Mouse (Mus musculus) heart, adult 11 months (tissue): Measurements from ENCODE around the gene Tcf7l1.

Source experiments
- DNase-seq: peaks from one replicate; pipeline ENCODE4 v3.0.0; 2022

Tcf7l1 gene

DNA sequence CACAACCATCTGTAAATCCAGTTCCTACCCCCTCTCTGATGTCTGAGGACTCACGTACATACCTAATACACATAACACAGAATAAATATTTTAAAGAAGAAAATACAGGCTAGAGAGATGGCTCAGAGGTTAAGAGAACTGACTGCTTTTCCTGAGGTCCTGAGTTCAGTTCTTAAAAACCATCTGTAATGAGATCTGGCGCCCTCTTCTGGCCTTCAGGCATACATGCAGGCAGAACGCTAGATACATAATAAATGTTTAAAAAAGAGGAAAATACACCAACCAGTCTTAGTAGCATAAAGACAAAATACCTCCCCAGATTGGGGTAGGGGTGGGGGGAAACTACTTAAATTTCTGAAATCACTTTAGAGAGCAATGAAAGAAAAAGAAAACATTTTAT is 131.0 kb downstream of the Tcf7l1 start:
- no peak for DNase-seq

DNA sequence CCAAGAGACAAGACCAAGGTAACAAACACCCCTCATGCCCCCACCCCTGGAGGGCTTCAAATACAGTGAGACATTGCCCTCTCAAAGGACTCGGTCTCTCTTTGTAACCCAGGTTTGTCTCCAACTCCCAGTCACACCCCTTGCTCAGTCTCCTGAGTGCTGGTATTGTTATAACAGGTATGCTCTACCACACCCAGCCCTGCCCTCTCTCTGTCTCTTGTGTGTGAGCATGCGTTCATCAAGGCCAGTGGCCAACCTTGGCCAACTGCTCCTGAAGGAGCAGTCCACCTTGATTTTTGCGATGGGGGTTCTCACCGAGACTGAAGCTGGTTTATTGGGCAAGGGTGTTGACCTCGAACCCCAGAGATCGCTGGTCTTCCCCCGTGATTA is 133.0 kb downstream of the Tcf7l1 start:
- DNase-seq = no peak

DNA sequence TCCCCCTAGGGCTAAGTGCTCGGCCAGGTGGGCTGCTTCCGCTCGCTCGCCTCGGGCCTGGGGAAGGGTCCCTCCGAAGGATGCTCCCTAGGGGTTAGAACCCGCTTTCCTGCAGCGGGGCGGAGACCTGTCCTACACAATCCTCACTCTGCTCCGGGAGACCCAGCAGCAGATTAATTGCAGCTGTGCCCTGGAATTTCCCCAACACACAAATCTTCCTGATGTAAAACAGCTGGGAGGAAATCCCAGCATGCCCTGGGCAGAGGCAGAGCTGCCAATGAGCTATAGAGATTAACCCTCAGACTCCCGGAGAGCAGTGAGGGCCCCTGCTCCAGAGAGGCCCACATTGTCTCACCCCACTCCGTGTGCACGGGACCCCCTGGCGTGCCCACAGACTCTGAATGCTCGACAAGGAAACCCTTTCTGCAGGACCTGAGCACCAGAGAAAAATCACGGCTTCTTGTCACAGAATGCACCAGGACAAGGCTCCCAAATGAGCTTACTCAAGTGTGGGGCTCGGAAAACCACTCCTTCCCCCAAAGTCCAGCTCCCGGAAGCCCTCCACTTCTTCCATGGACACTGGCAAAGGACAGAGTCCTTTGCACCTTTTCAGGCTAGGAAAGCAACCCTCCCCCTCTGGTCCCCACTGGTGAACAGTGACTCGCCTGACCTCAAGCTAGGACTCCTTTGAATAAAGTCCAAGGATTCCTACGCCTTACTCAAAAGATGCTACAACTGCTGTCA is 133.6 kb downstream of the Tcf7l1 start:
- peak; percentile 99 for DNase-seq

DNA sequence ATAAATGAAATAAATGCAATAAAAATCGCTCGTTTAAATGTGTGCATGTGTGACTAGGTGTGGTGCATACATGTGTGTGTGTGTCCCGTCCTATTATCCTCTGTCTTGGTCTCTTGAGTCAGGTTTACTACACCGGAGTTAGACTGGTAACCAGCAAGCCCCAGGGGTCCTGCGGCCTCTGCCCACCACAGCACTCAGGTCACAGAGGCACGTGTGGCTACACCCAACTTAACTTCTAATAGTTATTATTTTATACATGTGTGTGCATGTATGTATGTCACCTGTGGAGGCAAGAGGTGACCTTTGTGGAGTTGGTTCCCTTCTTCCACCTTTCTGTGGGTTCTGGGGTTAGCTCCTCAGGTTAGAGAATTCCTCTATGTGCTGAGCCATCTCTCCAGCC is 134.7 kb downstream of the Tcf7l1 start:
- DNase-seq = peak; percentile 91

DNA sequence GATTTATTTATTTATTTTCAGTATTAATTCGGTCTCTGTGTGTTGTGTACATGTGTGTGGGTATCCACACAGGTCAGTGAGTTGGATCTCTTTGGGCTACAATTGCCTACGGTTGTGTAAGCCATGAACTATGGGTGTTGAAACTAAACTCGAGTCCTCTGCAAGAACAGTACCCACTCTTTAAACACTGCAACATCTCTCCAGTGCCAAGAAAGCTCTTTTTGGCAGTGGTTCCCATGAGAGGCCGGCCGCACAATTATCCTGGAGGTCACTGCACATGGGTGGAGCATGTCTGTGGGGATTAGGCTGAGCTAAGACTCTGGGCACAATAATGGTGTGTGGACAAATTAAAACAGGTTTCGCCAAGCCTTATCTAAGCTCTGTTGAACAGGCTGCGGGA is 135.6 kb downstream of the Tcf7l1 start:
- peak; percentile 98 for DNase-seq

DNA sequence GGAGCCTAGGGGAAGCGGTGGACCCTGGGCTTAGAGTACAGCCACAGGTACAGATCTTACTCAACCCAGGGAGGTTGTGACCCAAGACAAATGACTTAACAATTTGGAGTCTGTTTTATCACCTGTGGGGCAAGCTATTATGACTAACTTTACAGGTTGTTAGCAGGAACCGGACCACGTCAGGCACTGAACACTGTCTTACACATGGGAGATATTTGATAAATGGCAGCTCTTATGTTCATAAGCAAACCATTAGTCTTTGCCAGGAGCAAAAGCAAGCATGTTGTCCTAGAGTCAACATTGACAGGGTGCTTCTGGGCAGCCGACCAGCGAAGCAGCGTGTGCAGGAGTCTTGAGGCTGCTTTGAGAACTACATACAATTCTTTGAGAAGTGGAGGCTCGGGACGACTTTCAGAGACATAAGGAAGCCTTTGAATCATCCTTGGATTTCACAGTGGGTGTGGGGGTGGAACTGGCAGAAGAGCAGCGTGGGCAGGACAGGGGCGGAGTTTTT is 138.7 kb downstream of the Tcf7l1 start:
- no peak for DNase-seq

DNA sequence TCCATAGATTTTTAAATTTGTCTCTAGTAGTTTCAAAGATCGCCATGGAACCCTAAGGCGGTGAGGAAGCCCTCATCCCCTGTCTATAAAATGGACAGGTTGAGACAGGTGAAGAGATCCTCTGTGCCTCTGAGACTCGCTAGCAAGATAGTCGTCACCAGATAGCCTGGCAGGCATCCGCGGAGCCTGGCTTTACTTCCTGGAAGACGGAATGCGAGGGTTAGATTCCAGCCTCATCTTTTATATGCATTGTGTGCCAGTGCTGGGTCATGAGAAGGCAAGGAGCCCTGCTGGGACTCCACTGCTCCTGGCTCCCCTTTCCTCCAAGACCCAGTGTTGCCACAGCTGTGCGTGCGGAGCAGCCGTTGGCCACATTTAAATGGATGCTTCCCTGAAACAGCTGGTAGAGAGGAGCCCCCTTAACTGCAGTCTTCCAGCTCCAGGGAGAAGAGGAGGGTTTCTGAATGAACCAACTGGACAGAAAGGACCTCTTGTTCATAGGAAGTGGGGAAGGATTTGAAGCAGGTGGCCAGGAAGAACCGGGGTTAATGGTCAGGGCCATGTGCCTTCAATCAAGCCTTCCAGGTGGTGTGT is 141.0 kb downstream of the Tcf7l1 start:
- no peak for DNase-seq

DNA sequence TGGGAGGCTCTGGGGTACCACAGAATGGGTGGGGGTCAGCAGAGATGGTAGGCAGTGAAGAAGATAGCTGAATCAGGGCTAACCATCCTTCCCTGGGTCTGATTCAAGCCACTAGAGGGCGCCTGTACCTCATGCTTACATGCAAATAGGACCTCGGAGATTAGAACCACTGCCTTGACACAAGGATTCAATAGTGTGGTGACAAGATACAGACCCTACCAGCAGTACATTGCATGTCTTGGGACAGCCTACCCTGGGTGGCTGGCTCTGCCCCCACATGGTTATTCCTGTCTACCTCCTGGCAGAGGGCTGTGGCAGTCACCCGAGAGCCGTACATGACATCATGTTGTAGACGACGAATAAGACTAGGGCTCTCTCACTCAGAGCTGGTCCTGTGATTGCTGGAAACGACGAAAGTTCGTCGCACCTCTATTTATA is 141.7 kb downstream of the Tcf7l1 start:
- DNase-seq = peak; percentile 97

DNA sequence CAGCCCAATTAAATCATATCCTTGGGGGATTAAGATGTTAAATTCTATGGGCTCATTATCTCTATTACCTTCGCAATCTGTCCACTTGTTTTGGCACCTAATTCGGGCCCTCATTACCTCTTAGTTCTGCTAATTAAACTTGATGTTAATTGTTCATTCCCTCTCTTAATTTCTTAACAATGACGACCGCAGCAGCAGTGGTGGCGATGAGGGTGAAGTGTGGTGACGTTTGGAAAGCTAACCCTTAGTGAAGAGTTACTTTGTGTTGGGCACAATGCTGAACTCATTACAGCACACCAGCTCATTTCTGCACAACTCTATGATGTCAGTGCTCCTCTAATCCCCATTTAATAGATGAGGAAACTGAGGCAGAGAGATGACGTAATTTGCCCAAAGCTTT is 143.7 kb downstream of the Tcf7l1 start:
- DNase-seq = no peak

DNA sequence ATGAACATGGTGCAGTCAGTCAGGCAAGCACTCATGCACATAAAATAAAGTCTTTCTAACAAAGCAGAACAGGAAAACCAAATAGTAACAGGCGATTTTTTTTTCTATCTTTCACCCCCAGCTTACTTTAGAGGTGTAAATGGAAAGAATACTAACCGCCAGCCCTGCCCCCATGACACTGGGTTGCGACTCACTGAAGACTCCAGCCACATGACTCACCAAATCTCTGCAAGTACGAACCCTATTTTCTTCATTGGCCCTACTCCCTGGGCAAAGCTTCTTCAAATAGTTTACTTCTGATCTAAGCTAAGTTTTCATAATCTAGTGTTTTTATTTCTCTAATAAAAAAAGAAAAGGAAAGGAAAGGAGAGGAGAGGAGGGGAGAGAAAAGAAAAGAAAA is 144.5 kb downstream of the Tcf7l1 start:
- no peak for DNase-seq

DNA sequence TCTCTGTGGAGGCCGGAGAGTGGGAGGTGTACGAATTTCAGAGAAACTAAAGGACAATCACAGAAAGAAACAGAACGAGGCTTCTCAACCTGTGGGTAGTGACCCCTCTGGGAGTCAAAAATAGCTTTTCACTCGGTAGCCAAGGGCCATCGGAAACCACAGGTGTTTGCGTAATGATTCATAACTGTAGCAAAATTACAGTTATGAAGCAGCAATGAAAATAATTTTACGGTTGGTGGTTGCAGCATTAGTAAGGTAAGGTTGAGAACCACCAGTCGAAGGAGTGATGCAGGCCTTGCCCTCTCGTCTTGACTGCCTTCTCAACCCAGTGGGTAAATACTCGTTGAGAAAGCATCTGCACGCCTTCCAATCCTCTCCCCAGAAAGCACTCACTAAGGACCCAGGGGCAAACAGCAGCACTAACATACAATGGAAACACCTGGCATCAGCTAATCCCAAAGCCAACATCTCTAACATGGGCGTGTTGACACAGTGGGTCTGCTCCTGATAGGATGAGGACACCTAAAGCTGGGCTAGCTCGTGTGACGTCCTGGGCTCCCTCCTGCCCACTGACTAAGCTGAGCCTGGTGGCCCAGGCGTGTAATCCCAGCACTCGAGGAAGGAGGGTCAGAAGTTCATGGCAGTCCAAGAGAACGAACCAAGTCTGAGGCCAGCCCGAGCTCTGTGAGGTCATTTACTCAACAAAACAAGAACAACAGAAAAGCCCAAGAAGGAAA is 147.7 kb downstream of the Tcf7l1 start:
- no peak for DNase-seq

DNA sequence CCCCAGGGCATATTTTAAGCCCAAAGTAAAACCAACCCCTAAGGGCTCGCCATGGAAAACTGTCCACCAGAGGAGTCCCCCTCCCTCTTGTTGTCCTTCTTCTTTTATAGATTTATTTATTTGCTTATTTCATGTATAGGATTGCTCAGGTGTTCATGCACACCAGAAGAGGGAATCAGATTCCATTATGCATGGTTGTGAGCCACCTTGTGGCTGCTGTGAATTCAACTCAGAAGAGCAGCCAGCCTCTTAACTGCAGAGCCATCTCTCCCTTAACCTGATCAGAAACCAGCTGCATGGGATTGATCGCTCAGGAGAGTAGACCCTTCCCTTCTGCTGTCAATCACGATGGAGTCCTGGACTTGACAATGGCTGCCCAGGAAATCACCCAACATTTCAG is 152.1 kb downstream of the Tcf7l1 start:
- no peak for DNase-seq

DNA sequence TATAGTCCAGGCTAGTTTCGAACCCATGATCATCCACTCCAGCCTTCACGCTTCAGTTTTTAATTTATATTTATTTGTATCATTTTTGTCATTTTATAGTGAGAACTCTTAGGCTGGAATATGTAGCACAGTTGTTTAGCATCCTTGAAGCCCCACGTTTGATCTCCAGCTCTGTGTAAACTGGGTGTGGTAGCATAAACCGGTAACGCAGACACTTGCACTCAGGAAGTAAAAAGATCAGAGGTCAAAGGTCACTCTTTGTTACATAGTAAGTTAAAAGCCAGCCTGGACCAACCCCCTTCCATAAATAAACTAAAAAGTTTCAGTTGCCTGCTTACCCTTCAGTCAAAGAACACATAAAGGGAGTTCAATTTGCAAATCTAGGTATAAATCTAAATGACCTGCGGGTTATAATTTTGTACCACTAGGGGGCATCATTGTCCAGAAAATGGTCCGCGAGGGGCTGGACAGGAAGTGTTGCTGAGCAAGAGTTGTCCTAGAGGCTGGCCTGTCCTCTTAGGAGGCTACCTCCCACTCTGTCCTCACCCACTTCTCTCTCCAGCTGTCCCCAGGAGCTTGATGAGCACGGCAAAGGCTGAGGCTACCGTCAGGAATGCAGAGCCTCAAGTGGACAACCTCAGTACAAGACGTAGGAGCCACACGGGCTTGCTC is 153.2 kb downstream of the Tcf7l1 start:
- DNase-seq = peak; percentile 96

DNA sequence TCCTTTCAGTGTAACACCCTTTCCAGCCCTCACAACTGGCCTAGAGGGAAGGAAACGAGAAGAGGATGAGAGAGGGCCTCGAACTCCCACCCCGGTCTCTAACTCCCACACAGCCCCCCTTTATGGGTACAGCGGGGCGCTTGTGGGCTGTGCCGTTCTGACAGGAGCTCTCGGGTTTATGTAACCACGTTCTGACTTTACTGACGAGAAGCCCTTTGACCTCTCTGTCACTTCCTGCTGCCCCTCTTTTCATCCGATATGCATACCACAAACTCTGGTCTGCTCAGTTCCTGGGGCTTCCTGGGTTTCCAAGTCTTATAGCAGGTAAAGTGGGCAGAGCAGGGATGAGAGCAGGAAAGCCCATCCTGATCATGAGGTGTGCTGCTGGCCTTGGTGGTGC is 154.7 kb downstream of the Tcf7l1 start:
- no peak for DNase-seq

DNA sequence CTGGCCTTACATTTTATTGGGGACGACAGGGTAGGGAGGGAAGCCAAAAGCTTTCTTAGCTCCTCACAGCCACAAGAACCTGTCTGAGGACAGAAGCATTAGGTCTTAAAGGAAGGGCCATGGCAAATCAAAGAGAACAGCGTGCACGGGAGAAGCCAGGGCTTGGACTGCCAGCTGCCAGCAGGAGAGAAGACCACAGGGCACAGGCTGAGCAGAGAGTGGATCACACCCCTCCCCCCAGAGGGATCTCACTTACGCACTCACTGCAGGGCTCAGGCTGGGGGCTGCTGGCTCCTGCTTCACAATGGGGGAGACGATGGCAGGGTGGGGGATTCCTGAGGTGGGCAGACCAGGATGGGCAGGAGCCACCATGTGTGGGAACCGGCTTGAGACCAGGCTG is 157.4 kb downstream of the Tcf7l1 start:
- no peak for DNase-seq

DNA sequence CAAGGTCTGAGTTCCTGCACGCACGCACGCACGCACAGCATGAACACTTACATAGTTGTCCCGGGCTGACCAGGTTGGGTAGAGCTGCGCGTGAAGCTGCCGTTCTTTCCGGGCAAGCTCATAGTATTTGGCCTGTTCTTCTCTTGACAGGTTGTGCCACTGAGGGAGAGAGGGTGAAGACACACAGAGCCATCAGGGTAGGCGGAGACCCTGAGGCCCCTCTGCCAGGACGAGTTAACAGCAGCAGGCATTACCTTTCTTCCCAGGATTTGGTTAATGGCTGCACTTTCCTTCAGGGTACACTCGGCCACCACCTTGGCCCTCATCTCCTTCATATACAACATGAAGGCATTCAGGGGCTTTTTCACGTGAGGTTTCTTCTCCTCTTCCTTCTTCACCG is 158.1 kb downstream of the Tcf7l1 start:
- DNase-seq = no peak

DNA sequence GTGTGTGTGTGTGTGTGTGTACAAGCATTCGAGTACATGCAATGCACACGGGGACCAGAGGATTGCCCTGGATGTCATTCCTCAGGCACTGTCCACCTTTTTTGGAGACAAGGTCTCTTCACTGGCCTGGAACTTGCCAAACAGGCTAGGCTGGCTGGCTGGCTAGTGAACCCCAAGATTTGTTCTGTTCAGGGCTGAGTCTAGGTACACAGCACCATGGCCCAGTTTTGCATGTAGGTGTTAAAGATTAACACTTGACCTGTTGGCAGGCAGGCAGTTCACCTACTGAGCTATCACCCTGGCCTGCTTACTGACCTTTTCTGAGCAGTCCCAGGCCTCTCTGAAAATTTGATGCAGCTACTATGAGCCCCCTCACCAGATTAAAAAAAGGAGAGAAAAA is 158.7 kb downstream of the Tcf7l1 start:
- DNase-seq = no peak

DNA sequence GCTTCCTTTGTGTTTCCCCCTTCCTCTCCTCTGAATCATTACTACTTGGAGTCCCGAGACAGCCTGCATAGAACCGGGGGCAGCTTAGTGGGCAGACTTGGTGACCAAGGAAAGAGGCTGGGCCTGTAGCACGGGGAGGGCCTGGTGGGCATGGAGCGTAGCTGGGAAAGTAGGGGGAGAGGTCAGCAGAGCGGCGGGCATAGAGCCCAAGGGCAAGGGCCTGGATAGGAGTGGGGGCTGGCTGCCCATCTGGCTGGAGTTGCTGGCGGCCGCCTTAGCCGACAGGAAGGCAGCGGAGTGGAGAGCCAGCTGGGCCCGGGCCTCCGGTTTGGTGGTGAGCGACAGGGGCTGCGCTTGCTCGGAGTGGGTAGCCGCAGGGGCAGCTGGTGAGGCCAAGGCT is 161.8 kb downstream of the Tcf7l1 start:
- DNase-seq = no peak

DNA sequence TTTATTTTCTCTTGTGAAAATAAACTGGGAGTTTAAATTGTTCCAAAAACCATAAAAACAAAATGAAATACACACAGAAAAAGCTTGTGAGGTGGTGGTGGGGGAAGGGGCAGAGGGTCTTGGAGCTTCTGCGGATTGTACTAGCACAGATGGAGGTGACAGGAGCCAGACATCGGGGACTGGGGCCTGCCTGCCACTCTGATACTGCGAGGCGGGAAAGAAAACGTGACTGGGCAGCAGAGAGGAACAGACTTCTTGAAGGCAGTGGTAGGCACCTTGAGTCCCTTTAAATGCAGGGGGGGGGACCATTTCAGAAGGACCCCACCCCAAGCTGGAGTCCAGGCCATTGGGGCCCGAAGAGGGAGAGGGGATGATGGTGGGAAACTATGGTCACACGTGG is 162.7 kb downstream of the Tcf7l1 start:
- DNase-seq = no peak

DNA sequence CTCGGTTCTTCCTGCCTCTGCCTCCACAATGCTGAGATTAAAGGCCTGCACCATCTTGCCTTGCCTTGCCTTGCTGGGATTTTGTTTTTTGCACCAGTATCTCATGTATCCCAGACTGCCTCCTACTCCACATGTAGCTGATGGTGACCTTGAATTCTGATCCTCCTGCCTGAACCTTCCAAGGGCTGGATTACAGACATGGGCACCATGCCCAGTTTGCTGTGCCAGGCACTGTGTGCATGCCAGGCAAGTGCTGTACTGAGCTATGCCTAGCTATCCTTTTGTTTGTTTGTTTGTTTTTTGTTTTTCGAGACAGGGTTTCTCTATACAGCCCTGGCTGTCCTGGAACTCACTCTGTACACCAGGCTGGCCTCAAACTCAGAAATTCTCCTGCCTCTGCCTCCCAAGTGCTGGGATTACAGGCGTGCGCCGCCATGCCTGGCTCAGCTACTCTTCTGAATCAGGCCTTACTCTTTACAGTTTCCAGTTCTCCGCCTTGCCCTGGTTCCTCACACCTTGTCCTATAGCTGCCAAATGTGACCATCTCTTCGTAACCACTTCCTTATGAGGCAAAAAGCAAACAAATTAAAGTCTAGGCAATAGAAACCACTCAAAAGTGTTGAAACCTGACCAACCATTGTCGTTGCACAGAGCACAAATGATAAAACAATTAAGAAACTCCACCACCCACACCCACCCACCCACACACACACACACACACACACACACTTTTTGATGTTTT is 165.2 kb downstream of the Tcf7l1 start:
- no peak for DNase-seq

DNA sequence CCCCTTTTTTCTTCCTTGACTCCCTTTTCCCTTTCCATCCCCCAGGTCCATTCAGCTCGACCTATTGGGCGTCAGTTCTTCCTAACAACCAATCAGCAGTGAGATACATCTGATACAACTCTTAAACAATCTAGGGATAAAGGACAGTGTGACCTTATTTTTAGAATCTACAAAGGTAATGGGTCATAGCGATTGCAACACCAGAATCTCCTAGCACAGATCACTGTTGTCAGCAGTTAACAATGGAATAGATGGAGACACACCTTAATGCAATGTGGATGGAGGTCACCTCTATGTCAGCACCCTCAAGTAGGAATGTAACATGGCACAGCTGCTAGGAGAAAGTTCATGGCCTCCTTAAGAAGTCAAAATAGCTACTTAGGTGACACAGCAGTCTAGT is 166.1 kb downstream of the Tcf7l1 start:
- no peak for DNase-seq

DNA sequence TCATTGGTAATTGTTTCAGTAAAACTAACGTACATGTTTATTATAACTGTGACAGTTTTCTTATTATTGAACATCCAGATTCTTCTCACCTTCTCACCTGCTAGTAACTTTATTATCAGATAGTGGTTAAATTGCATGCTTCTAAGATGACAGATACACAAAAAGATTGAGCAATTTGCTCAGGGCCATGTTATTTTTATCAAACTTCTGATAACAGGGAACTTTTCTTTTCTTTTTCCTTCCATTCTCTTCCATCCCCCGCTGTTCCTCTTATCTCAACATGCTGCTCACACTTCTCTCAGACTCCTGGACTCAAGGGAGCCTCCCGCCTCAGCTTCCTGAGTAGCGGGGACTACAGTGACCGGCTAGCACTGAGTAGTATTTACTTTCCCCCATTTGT is 168.1 kb downstream of the Tcf7l1 start:
- no peak for DNase-seq
